Mouse (Mus musculus) hematopoietic stem cell, adult 5-6 weeks (primary cell): ENCODE measurements around the gene Bicc1. TPM values are rescaled to one million over a fixed set of nuclear protein-coding genes. Genes with fewer than 3 reads are reported as not detected.
"Not testable (repeated sequence)": the region's sequence is repeated elsewhere in the genome, so short reads cannot be mapped to it uniquely, and the experiment has no call there.

Experiments
- ATAC-seq, 2 experiments: fragments of 125-278 bp in 1 of 2; replicated peaks in 1 of 2; 2 replicates each; pipeline ENCODE4 v1.8.0; 2016 to 2017; ENCODE audit warnings: inconsistent platforms in 2 of 2, mild to moderate bottlenecking in 2 of 2, moderate number of reproducible peaks in 2 of 2, low read depth in 1 of 2, moderate TSS enrichment in 1 of 2; ENCODE audit not compliant: low FRiP score in 2 of 2, poor library complexity in 2 of 2, severe bottlenecking in 2 of 2, insufficient read depth in 1 of 2, low TSS enrichment in 1 of 2
- total RNA-seq: library from RNA; stranded (forward); fragments of 172-1452, 232-1000 nt; gene quantifications from 2 replicates; pipeline ENCODE4 v1.2.3, GENCODE M21; 2017

The Bicc1 gene
- total RNA-seq, 1 experiment from 2014 or later: 0.40 TPM

DNA sequence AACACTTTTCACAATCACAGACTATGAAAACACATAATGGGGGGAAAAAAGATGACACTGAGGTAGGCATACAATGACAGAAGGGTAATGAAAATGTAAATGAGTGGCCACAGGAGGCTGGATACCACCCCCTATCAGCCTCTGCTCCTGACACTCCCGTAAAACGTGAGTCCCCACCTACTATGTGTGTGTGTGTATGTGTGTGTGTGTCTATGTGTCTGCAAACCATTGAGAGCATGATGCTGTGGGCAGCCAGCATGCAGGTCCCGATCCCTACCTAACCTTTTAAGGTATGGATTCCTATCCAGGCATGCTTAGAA, 209.4 kb downstream of the Bicc1 start:
- no peak for ATAC-seq

DNA sequence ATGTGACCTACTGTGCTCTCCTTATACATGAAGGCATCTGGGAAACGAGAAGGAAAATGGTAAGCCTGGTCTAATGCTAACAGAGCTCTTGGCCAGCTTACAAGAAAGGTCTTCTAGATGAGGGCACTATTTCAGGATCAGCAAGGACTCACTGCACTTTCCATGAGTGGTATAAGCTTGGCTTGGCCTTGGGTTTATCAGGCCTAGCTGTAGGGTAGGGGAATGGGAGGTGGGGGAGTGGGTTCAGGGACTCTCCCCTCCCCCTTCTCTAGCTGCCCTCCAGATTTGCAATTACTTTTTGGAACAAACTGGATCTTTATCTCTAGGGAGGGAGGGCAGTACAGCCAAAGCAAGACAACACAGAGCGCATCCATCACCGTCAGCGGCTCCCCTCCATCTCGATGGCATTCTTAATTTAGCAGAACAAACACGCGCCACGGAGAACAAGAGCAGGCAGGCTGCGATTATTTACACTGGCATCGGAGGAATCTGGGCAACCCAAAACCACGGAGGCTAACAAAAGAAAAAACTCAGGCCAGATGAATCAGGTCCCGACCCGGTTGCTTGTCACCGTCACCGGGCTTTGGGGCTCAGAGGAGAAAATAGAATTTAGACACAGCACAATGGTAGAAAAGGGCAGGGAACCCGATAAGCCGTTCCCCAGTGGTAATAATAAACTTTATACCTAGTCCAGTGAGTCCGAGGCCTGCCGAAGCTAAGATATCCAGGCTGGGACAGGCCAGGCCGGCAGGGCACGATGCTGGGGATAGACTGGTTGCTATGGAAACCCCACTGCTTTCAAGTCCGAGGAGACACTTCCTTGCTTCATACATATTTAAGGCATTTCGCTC, 210.0 kb downstream of the Bicc1 start:
- ATAC-seq: no peak

DNA sequence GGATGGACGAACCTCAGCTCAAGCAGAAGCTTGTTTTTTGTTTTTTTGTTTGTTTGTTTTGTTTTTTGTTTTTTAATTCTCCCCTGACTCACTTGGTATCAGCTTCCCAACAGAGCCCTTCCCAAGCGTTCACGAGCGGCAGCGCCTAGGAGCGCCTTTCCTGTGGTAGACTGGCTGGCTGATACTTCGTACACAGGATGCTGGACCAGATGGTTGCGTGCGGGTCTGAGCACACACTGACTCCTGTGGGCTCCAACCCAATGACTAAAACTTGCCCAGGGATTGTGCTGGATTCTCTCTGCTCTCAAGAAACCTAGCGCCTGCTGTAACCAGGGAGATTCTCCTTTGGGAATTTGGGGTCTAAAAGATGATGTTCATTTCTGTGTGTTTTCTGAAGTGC, 211.2 kb downstream of the Bicc1 start:
- ATAC-seq: no peak

DNA sequence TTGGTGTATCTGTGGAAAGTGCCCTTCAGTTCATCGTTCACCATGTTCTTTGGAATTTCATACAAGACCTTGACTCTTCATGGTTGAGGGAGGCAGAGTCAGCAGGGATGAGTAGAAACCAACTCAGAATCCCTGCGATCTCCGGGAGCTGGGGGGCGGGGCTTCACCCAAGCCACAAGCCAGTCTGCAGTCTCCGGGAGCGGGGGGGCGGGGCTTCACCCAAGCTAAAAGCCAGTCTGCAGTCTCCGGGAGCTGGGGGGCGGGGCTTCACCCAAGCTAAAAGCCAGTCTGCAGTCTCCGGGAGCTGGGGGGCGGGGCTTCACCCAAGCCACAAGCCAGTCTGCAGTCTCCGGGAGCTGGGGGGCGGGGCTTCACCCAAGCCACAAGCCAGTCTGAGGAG, 213.4 kb downstream of the Bicc1 start:
- ATAC-seq: not testable (repeated sequence)

DNA sequence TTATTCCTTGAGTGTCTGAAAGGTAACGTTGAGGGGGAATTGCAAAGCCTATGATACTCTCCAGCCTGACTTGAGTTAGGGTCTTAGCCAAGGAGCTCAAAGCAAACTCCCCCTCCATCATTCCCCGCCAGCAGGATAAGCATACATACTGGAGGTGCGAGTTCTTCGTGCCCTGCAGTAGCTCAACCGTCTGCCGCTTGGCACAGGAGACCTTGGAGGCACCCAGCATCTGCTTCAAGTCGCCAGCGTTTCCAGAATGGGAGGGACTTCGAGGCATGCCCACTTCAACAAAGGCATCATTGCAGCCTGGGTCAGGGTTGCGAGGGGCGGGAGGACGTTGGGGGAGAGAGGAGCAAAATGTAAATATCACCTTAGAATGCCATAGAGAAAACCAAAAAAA, 214.4 kb downstream of the Bicc1 start:
- no peak for ATAC-seq

DNA sequence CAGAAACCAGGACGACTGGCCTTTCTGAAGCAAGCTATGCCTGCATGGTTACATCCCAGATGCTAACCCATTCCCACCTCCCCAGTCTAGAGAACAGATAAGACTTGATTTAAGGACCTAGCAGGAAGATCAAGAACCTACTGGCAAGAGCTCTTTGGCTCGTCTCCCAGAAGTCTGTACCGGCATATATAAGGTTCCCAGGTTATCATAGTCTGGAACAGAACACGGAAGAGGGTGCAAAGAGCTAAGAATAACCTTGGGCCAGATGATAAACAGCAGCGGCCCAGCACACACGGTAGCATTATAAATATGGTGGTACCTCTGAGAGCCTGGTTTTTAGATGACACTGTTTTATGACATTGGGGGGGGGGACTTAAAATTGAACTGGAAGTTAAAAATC, 217.9 kb downstream of the Bicc1 start:
- ATAC-seq: no peak

DNA sequence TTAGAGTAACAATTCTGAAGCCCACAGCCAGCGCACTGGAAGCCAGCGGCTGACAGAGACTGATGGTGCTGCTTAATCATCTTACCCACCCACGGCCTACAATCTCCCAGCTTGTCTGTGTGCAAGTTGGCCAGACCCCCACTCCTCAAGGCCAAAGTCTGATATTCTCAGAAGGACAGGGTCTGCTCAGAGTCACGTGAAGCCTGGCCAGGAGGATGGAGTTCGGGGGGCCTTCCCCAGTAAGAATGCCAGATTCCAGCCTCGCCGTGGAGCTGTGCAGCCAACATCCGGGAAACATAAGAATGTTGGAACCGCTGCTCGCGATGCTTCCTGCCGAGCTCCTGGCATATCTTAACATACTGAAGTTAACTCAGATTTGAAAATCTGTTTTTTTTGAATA, 219.7 kb downstream of the Bicc1 start:
- no peak for ATAC-seq

DNA sequence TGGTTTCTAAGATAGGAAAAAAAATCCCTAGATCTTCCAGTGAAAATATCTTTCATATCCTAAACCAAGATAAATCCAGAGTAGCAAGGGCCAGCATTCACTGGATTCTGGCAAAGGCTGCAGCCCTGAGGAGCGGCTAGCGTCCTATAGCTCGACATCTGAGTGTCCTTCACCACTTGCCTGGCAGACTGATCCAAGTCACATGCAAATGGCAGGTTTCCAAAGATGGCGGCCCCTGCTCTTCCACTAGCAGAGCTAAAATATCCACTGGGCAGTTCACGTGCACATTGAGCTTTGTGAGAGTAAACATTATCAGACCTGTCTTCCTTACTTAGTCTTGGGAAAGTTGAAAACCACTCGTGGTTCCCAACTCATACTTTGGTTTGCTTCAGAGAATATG, 222.1 kb downstream of the Bicc1 start:
- no peak for ATAC-seq

DNA sequence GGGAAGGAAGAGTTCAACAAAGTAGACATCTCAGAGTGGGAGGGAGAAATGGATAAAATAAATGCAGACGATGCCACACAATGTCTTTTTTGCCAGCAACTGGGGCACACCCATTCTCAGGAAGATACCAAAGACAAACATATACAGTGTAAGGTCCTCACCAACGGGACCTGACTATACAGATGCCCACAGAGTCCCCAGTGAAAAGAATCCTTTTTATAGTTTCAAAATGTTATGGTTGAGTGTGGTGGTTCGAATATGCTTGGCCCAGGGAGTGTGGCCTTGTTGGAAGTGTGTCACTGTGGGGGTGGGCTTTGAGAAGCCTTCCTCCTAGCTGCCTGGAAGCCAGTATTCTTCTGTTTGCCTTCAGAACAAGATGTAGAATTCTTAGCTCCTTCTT, 223.5 kb downstream of the Bicc1 start:
- ATAC-seq: no peak

DNA sequence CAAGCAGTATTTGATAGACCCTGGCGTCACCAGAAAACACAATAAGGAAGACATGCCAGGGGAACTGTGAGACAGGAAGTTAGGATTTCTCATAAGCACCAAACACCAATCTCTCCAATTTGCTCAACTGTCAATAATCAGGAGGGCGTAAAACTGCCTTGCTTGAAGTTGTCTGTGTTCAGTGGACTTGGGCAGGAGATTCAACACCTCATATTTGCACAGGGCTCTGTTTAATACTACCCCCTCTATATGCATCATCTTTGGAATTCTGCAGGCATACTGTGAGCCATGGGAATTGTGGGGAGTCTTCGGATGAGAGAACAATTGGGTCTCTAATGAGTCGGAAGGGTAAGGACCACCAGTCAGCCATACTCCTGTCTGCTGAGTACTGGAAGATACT, 233.4 kb downstream of the Bicc1 start:
- ATAC-seq: no peak

DNA sequence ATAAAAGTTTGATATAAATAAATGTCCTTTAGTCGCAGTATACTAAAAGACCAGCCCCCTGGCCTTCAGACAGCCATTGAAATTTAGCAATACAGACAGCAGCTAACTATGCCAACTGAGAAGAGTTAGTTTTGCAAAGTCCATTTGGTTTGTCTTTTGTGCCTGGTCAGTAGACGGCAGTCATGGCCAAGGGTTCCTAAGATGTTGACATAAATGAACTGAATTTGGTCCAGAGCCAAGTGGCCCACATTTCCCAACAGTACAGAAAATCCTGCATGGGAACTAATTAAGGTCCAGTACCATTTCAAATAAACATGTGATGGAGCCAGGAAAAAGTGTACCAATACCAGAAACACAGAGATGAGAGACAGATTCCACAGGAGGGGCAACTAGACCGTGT, 235.2 kb downstream of the Bicc1 start:
- no peak for ATAC-seq

DNA sequence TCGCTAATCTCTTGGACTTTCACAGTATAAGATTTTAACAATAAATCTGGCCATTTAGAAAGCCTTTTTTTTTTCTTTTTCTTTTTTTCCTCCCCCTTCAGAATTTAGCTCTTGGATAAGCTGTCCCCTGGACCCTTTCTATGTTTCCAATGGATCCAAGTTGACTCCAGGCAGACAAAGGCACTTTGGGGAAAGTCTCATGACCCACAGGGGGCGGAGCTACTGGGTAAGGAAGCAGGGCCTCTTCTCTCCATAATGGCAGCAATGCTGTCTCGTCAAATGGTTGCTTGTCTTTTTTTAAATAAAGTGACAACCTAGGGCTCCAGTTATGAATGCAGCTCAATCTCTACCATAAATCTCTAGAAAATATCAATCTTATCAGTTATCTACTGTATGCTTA, 235.6 kb downstream of the Bicc1 start:
- ATAC-seq: no peak

DNA sequence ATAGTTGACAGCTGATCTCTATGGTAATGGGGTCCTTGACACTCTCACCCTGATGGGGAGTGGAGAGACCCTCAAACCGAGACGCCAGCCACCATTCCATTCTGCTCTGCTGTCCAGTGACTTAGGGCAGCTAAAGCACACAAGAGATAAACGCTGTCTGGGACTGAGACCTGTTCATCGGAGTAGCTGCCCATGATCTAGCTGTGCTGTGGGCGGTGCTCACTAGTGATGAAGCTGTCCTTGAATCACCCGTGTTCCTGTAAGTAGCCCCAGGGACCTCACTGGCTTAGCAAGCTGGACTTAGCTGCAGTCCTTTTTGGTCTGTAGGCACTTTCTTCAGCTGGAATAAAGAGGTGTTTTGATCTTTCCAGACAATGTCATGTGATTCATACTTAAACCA, 238.0 kb downstream of the Bicc1 start:
- ATAC-seq: no peak

DNA sequence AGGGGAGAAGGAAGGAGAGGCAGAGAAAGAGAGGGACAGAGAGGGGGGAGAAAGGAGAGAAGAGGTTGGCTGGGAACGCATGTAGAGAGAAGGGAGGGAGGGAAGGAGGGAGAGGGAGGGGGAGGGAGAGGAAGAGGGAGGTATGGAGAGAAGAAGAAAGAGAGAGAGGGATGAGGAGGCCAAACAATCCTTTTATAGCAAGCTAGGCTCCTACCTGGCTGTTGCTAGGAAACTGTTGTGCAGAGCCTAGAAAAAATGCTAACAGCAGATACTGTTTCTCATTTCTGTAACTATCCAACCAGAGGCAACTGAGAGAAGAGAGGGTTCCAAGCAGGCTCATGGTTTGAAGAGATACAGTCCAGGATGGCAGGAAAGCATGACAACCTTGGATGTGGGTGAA, 239.6 kb downstream of the Bicc1 start:
- no peak for ATAC-seq

DNA sequence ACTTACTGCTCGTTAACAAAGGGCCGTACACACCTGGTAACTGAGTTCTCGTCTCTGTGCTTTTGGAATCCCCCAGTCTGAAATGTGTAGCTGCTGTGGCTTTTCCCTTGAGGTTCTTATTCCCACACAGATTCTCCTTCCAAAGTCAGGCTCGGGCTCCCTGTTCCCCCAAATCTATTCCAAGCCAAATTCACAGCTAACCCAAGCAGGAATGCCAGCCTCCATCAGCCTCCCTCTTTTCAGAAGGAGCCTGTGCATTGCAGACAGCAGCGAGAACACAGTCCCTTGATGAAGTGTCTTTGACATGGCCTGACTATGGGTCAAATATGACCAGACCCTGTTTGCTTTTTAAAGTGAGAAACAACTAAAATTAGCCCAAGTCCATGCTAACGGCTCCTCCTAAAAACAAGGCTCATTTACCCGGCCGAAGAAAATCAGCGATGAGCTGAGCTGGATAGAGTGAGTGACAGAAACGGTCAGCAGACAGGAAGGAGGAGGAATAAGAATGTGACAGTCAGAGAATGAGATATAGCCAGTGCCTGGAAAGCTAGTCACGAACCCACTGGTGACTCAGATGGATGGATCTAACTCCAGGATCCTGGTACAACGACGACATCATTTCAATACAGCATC, 240.4 kb downstream of the Bicc1 start:
- ATAC-seq: no peak

DNA sequence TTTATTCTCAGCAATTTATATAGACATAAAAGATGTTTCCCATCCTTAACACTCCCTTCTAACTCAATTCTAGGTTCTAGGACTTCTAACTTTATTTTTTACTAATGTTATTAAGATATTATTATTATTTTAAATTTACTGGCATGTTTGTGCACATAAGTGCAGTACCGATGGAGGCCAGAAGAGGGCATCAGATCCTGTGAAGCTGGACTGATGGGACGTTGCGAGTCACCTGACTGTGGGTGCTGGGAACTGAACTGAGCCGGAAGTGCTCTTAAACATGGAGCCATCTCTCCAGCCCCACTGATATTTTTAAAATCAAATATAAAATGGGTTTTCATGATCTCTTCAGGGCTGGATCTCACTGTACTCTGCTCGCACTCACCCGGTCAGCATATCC, 242.8 kb downstream of the Bicc1 start:
- no peak for ATAC-seq

DNA sequence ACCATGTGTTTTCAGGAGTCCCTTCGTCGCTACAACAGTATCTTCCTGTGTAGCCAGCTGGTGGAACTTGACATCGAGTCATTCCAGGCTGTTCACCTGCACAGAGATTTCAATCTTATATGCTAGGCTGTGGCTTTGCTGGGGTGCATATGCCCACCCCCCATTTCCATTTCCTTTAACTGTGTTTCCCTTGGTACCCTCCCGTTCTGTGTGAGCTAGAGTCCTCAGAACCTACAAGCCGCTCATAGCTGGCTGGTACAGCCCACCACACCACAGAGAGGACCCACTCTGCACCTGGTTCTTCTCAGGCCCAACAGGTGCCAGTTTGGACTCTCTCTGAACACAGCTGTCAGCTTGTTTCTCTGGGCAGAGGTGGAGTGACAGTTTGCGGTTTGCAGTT, 244.4 kb downstream of the Bicc1 start:
- ATAC-seq: no peak

DNA sequence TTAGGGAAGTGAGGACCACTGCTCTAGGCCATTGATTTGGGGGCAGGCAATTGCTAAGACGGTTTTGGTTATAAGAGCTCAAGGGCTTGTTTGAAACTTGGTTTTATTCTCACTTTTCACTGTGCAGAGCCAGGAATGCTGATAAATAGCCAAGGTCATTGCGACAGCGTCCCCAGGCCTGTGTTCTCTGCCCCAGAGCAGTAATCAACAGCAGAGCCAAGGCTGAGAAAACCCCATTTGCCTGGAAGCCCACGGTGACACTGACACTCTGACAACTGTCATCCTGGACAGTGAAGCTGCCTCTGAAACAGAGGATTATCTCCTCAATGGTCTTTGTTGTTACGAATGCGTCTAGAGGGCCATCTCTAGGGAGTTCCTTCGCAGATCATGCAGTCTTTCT, 255.6 kb downstream of the Bicc1 start:
- ATAC-seq: no peak
